Mouse (Mus musculus): Measurements from ENCODE around the gene Ccdc84.

DNA sequence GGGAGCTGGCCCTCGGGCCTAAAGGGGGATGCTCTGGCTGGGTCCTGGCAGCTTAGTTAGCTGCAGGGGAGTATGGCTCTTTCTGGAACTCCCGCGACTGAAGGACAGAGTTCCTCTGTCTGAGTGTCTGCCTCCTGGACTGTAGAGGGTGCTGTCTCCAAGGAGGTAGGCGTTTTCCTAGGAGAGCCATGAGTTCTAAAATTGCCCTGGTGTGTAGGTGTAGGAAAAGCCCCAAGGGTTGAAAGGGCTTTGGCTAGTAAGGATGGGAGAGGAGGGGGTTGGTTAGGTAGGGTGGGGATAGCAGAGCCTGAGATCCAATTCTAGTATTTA, 36.5 kb upstream of the Ccdc84 start, which contains the start of gene Upk2:
- TF ChIP-seq GATA1 (IDR thresholded peaks at IDR 0.05; ENCODE audit: borderline replicate concordance, low read length) (no peak), FLI1 (IDR thresholded peaks at IDR 0.05; ENCODE audit: low read length) (no peak)
